Mouse (Mus musculus) brain, embryonic 14.5 days (tissue): ENCODE measurements at regions not wholly inside any gene's neighbourhood (a gene's known extent, or its start where the extent isn't known, plus 50 kb on each side); places are given as distances from the start of the nearest gene placed in this dataset.

Source experiments
- CTCF ChIP-seq: fragments of 200-500 bp; IDR thresholded peaks from 2 replicates; pipeline ENCODE4 v1.5.1; 2012; ENCODE audit warnings: inconsistent platforms, mild to moderate bottlenecking, moderate library complexity, borderline replicate concordance; ENCODE audit not compliant: insufficient read depth, insufficient read length; ENCODE audit errors: extremely low read depth
- POLR2A ChIP-seq: fragments of 200-500 bp; IDR thresholded peaks from 2 replicates; pipeline ENCODE4 v1.6.1; 2012; ENCODE audit warnings: mild to moderate bottlenecking, inconsistent platforms, borderline replicate concordance; ENCODE audit not compliant: poor library complexity, insufficient read depth, insufficient read length, severe bottlenecking; ENCODE audit errors: extremely low read depth

DNA sequence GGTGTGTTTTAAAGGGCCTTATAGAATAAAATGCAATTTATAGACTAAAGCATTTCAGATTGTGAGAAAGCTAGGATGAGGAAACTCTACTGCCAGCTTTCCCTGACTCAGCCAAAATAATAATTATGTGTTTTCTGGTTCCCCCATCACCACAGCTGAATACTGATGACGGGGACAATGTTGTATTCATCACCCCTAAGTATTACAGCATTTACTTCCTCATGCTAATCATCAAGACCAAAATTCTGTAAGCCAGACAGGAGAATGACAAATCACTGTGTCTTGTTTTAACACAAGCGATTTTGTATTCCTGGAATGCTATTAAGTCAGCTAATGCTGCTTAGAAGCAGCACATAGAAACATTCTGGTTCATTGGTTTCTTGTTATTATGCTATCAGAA lies 778.6 kb downstream of the Gm21833 start:
- no peak for TF ChIP-seq CTCF
- TF ChIP-seq POLR2A = no peak
